Mouse (Mus musculus) left cerebral cortex, adult 9 months (tissue): ENCODE measurements around the gene Pelo.

Experiments used
- DNase-seq, 2 experiments: peaks; one replicate each; pipeline ENCODE4 v3.0.0; 2022; ENCODE audit warnings: low spot score in 2 of 2

Gene Pelo

DNA sequence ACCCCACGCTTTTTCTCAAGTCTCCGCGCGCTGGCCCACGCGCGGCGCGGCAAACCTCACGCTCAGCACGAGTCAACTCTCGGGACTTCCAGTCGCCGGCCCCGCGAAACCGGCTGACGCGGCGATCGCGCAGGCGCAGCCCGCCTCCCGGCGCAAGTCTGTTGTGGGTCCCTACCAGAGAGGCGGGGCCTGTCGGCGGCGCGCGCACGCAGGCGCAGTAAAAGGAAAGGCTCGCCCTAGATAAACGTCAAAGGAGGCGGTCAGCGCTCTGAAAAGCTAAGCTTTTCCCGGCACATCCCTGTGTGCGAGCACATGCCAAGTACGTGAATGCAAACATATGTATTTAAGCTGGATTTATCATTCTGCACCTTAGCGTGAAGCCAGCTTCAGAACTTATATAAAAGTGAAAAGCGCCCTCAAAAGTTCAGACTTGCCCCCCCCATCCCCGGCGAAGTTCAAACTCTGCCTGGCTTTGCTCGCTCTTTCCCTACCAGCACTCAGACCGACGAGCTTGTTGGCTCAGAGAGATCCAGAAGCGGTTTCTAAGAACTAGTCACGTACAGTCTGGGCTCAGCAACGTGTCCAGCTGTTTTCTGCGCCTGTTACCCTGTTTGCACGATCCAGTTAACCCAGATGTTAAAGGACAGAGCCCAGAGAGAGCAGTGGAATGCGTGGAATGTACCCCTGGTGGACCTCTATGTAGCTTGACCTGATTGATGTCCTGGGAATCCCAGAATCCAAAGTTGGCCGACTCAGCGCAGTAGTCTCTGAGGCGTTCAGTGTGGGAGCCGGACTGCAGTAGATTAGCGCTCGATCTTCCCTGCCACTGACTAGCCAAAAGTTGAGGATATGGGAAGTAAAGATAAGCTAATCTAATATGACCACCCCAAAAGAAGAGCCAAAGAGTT, at the start of gene Pelo:
Pelo (minus strand) TSS at position 118 of the 908 bp plus-strand sequence.
- peak; percentile 87 to 95 for DNase-seq

DNA sequence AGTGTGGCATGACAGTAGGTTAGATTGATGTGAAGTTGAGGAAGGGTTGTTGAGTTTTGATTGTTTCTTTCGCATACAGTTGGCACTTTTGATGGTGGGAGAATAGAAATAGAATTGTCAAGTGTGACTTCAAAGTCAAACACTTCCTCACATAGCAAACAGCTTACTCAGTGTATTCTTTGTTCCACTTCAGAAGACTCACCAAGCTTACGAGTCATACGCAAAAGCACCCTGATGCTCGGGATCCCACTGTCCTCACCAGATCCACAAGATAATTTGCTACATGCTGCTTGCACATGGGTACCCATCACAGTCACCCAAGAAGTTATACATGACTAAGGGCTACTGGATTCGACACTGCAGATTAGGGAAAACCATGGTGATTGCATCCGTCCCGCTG, 48.5 kb upstream of the Pelo start:
- no peak for DNase-seq

DNA sequence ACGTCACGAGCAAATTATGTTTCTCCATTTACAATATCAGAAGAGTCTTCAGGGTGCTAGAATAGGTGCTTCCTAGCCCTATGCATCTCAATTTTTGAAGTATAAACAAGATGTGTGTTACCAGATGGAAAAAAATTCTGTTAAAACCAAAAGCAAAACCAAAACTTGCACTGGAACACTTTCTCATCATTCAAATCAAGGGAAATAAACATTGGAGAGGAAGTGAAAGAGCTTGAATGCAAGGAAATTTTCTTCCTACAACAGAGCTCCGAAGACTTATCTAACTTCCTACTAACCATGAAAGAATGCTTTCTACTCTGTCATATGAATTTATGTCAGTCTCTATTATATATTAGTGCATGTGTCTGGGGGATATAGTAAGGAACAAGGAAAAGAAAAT, 46.8 kb upstream of the Pelo start:
- no peak for DNase-seq

DNA sequence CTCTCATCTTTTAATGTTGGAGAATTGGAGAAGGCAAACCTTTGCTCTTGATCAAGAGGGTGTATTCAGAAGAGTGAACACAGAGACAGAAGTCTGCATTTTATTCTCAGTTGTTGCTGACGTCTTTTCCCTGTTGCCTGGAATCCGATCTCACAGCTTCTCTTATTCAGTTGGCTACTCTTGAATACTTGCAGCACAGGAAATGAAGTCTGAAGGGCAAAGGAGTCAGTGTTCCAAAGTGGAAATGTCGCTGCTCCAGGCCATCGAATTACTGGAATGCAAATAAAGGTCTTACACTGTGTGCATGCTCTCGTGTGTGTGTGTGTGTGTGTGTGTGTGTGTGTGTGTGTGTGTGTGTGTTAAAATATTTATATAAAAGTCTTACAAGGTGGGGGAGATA, 42.4 kb upstream of the Pelo start:
- DNase-seq, result no peak

DNA sequence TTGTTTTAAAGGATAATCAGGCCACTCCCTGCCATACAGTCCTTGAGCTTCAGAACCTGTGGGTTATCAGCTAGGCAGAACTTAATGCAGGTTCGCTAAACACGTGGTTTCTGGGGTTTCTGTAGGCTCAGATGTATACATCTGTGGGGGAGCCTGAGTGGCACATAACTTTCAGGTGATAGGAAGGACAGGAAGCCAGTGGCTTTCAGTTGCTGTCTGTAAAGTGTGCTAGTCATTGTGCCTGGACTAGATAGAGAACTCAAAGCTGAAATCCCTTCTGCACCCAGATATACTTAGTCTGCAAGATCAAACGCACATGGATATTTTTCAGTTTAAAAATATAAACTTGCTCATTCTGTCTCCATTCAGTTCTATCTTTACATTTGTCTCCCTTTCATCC, 41.4 kb upstream of the Pelo start:
- no peak for DNase-seq

DNA sequence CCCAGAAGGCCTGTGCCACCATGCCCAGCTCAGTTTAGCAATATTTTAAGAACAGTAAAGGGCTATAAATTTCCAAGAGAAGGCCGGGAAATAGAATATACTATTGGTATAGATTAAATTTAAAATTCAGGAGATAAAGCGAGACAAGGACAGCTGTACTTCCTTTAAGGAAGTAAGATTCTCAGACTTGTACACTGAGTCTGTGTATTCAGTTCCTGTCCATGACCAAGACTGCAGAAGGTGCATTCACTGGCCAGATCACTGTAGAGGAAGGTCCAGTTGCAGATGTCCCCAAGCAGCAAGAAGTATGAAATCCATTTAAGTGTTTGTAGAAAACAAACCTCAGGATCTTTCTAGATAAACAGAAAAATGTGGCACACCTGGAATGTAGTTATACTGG, 40.0 kb upstream of the Pelo start:
- no peak for DNase-seq

DNA sequence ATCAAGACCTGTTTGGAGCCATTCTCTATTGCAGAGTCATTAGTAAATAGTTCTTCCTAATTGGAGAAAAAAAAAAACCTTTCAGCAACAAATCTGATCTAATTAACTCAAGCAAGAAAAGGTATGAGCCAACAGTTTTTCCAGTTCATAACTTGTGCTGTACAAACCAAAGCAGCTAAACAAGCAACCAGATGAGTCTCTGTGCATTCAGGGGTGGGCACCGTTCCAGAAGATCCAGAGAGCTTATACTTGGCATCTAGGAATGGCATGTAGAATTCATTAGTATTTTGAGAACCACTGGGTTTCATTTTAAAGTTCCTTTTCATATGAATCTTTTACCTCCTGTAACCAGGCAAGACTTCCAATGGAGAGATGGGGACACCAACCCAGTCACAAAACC, 37.8 kb upstream of the Pelo start:
- no peak for DNase-seq

DNA sequence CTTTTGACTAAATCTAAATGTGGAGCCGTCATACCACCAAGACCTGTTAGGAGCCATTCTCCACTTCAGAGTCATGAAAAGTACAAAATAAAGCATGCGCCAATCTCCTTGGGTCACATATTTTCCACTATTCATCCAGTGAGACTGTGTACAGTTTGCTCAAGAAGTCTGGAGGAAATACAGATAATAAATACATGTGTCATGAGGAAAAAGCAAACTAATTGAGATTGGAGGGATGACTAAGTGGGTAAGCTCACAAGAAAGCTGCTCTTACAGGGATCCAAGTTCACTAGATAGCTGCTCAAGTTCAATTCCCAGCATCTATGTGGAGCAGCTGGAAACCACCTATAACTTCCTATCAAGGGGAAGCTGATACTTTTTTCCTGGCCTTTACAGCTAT, 36.5 kb upstream of the Pelo start:
- DNase-seq, result no peak

DNA sequence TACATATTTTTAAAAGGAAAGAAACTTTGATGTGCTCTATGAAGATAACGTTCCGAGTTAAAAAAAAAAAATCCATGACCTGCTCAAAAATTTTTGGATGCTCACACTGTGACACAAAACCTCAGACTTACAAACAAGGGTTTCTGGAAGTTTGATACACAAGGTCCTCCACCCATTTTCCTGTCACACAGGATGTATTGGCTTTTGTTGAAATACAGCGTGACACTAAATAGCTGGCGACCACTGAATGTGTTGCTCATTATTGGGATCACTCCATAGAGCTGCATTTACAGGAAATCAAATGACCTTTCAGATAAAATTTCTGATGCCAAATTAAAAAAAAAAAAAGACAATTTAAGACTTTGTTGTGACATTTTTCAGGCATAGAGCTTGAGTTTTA, 35.1 kb upstream of the Pelo start:
- DNase-seq, result no peak

DNA sequence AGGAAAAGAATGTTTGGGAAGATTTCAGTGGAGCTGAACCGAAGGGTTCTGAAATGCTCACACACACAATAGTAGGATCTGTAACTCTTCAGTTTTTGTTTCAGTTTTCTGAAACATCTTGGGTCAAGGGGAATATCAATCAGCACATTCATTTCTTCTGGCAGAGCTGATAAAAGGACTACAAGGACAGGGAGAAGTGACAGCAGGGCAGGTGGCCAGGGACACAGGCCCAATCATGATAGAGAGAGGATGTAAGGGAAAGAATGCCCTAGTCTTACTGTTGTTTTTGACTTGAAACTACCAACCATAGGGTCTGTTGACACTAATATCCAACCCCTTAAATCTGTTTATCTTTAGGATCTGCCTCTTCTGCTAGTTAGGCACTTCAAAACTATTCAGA, 34.5 kb upstream of the Pelo start:
- no peak for DNase-seq

DNA sequence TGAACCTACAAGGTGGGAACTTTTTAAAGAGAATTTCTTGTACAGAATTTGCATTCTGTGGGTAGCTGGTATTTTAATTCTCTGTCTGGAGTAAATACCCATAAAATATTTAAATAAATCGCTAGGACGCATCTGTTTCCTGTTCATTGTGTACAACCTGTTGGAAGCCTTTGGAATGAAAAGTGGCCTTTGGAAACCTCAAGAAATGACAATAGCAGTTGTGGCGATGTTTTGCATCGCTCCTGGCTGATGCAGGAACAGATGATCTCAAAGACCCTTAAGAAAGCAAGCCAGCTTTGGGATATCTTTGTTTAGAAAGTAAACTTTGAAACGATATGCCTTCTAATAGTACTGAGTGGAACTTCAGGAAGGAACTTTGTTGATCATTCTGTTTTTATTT, 28.8 kb upstream of the Pelo start:
- no peak for DNase-seq

DNA sequence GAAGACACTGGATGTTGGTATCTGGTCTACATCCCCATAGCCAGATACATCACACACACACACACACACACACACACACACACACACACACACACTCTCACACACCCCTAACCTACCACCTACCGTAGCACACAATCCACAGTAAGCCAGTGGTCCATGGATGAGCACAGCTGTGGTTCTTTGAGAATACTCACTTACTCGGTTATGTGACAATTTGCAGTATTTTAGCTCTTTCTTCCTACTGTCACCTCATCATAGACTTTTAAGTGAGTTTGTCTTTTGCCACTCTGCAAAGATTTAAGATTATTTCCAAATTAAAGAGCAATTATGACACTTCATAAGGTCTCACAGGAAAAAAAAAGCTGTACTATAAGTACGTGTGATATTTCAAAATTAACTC, 28.2 kb upstream of the Pelo start:
- DNase-seq, result no peak

DNA sequence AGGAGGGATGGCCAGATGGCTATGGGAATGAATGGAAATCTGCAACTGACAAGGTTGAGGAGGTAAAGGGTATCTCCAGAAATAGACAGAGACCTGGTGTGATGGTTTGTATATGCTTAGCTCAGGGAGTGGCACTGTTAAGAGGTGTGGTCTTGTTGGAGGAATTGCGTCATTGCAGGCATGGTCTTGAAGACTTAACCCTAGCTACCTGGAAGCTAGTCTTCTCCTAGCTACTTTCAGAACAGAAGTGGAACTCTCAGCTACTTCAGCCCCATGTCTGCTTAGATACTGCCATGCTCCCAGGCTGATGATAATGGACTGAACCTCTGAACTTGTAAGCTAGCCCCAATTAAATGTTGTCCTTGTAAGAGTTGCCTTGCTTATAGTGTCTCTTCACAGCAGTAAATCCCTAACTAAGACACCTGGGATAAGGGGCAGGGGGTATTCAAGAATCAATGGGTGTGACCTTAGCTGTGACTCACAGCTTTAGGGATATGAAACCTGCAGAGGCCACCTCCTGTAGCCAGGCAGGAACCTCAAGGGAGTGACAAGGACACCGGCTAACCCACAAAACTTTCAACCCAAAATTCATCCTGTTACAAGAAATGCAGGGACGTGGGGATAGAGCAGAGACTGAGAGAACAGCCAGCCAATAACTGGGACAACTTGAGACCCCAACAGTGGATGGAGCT, 27.1 kb upstream of the Pelo start:
- DNase-seq, result no peak

DNA sequence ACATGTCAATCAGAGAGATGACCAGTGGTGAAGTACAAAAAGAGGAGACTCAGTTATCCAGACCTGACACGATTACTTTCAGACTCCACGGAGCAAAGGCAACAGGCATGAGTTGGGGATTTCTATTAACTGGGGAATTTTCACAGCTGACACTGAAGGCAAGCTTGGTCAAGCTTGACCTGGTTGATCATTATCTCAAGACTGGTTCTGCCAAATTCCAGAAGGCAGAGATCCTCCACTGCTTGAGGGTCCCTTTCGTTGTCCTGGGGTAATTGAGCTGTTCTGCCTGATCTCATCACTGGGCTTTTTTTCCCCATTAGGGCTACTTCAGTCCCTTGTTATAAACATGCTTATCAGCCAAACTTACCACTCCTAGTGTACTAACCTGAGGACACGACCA, 19.6 kb upstream of the Pelo start:
- DNase-seq, result no peak

DNA sequence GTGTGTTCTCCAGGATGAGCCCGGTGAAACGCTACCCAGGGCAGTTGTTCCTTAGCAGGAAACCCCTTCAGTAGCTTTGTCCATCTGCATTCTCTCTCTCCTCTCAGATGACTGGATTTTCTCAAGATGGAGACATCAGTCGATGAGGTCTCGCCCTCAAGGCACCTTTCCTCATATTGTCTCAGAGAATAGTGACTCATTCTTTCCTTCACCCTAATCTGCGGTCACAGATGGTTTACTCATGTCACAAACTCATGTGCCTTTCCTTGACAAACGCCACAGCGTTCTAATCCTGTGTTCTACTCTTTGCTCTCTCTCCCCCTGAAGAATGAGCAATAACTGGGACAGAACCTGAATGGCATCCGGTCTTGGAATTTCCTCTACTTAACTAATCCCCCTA, 17.4 kb upstream of the Pelo start:
- DNase-seq, result no peak

DNA sequence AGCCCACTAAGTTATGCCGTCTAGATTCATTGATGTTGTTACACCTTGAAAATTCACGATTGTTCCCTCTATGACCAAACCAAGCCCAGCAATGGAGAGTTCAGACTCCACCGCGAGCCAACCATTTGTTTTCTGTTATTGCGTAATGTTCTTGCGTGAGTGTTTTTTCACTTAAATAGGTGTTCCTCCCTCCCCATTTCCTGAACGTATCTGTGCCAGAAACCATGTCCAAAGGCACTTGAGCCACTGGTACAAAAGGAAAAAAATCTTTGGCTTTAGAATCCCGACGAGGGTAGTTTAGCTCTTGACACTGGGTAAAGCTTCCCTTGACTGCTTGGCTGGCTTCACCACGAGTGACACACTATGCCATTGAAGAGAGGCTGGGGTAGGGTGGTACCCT, 16.2 kb upstream of the Pelo start:
- DNase-seq, result no peak

DNA sequence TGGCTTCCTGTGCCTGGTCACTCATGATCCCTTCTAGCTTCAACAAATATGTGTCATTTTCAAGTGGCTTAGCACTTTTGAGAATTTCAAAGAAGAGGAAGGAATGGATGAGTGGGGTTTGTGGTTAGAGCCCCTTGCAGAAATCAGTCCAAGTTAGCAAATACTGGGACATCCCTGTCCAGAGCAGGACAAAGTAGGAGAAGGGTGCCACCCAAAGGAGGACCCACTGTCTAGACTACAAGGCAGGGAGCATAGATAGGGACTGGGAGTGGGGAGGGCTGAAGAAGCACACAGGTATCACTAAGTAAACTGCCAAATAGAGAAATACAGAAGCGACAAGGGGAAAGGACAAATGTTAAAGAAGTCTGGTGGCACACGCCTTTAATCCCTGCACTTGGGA, 12.8 kb upstream of the Pelo start:
- no peak for DNase-seq

DNA sequence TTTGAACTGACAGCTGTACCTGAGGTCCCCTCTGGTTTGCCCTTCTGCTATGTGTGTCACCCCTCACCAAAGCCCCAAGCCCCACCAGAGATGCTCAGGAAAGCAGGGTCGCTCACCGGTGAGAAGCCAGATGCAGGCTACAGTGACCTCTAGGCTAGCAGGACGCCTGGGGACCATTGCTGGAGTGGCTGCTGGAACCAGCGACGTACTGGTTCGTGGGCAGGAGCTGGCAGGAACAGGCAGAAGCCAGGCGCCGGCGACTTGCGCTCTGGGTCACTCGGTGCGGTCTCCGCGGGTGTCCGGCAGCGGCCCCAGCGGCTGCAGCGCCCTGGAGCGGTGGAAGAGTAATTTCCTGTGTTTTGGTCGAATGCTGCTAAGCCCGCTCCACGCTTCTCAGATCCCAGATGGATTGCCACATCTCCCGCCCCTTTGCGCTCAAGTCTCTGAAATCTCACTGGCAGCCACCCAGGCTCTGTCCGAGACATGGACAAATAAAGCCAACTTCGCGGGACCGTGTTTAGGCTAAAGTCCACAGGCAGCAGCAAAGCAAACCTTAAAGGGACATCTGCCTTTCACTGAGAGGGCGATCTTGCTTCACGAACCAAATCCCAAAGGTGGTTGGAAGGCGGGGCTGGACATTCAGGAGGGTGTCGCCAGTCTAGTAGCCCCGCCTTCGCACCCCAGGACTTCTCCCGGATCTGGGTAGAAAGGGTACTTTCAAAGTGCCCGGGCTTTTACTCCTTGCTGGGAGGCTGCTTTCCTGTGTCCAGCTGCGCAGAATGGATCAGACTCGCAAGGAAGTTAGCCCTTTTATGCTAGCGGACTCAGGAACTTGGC, 11.6 kb upstream of the Pelo start, which contains the start of the genes Gm49395 and Itga1:
Gm49395 (minus strand) TSS at position 567 of the 837 bp plus-strand sequence.
Itga1 (minus strand) TSS at position 610 of the 837 bp plus-strand sequence.
- DNase-seq, result peak in 1 of 2 experiments; percentile 23

DNA sequence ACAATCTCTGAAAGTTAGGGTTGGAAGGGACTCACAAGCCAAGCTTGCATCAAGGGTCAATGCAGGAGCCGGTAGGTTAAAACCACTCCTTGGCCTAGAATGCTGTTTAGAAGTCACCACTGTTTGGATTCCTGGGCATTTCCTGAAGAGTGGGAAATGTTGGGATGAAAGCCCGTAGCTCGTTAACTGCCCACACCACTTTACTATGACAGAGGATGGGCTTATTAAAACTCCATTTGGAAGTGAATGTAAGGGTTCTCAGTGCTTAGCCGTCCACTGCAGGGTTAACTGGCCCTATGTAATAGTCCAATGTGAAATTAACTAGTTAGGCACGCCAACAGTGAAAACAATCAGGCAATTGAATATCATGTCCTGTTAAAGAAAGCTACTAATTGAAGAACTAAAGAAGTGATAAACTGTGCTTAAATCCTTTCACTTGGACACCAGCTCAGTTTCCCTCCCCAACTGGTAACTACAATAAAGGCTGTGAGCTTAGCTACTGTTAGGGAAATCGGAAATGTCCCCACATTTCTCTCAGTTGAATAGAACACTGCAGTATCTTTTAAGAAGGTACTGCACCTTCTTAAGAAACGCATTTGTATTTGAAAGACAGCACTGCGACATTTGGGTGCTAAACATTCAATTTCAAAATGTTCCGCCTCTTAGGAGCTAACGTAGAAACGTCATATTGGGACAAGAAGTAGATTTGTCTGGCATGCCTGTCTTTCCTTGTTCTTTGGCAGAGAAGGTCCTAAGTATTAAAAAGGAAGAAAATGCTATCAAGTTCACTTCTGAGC, 10.6 kb upstream of the Pelo start:
- DNase-seq, result no peak

DNA sequence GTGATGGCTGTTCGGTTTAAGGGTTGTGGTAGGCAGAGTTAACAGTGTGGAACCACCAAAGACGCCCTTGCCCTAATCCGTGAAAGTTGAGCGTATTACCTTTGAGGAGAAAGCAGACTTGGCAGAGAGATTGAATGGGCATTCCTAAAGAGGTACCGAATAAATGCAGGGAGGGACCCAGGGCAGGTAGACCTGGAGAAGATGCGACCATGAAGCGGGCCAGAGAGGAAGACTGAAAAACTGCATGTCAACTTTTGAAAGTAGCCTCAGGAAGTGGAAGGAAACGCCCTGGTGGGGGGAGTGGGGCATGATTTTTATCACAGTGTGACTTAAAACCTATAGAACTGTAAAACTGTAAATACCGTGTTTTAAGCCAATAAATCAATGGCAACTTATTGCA, 9.4 kb upstream of the Pelo start:
- no peak for DNase-seq

DNA sequence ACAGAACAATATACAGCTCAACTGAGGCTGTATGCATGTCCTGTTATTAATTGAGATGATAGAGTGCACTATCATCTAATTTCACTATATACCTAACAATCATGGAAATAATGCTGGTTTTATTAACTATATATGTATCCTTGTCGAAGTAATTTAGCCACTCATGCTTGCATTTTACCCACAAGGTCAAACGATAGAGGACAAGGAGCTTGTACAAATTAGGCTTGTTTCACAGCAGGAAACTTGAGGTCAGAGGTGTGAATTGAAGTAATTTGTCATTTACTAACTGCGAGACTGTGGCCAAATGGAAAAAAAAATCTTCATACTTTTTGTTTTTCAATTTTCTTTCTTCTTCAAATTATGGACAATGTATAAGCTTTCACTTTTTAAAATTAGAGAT, 8.2 kb upstream of the Pelo start:
- DNase-seq, result no peak
